Mouse (Mus musculus) cerebellum, adult 2 months (tissue): ENCODE measurements around the gene Abca7.

Experiments used
- CTCF ChIP-seq: fragments of 200-500 bp; IDR thresholded peaks from 2 replicates; pipeline ENCODE4 v1.5.1; 2011; ENCODE audit warnings: low read depth, mild to moderate bottlenecking, control low read depth, low read length, moderate library complexity, borderline replicate concordance; ENCODE audit not compliant: insufficient read depth
- POLR2A ChIP-seq: fragments of 200-500 bp; IDR thresholded peaks from 2 replicates; pipeline ENCODE4 v1.6.1; 2011; ENCODE audit warnings: low read length, control low read depth, borderline replicate concordance; ENCODE audit not compliant: insufficient read depth

DNA sequence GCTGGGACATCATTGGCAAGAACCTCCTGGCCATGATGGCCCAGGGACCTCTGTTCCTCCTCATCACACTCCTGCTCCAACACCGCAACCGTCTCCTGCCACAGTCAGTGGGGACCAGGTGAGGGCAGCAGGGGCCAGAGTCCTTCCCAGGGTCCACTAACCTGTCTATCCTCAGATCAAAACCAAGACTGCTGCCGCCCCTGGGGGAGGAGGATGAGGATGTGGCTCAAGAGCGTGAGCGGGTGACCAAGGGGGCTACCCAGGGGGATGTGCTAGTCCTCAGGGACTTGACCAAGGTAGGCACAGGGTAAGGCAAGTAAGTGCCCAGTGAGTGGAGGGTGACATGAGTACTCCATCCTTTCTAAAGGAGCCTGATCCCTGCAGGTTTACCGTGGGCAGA is 15.4 kb downstream of the Abca7 start:
- TF ChIP-seq POLR2A (no peak), CTCF (no peak)
